Mouse (Mus musculus): ENCODE data around the gene Tuba1a.
A peak's percentile ranks its signal among the peaks of the same experiment; 100 is the strongest.
"Not testable (repeated sequence)": the region's sequence is repeated elsewhere in the genome, so short reads cannot be mapped to it uniquely, and the experiment has no call there.

Gene Tuba1a

GRCm38 (mm10) chr15:98954425-98955253 lies 1.1 kb upstream of the Tuba1a start:
- no peak for DNase-seq

DNA sequence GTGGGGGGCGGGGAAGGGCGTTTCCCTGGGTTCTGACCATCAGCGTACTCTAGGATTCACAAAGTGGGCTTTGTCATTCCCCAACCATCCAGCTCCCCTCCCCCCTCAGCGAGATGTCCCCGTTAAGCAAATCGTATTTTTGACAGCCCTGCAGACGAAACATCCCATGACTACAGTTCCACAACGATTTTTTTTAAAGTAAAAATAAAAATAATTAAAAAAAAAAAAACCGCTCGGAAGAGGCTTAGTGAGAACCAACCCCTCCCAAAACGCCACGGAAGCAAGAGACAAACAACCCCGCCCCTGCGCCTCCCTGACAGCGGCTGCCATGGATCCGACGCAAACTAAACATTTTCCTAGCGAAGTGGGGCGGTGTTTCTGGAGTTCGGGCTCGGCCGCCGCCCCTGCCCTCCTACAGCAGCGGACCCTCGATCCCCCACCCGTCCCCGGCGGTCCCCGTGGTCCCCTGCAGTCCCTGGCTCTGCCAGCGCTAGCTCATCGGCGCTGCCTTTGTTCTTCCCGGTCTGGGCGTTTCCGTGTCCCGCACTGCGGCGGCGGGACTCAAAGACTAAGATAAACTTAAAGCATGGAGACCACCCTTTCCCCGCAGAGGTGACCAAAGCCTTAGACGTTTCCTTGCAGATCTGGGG lies 627 bp downstream of the Tuba1a start:
- peak; percentile 86 for DNase-seq

DNA sequence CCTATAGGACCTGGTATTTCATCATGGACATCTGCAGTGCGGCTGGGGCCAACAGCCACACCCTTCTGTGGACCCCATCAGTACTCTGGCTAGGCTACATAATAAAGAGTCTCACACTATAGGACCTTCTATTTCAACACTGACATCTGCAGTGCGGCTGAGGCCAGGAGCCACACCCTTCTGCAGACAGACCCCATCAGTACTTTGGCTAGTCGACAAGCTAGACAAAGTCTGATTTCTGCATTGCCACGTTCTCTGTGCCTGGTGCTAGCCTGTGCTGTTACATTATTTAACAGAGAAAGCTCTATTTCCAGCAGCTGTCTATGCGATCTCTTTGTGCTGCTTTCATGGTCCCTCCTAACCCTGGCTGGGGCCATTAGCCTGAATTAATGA lies 1.4 kb downstream of the Tuba1a start:
- no peak for DNase-seq

GRCm38 (mm10) chr15:98951122-98952062 lies 2.1 kb downstream of the Tuba1a start:
- not testable (repeated sequence) for DNase-seq

DNA sequence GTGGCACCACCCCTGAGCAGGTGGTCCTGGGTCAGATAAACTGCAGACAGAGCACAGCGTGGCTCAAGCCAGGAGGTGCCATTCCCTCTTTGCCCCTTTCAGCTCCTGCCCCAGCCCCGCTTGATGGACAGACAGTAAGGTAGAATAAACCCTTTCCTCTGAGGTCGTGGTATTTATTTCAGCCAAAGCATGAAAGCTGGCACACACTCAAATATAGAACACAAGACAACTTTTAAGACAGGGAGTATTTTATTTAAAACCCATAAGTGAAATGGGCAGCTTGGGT lies 4.0 kb downstream of the Tuba1a start:
- no peak for DNase-seq

DNA sequence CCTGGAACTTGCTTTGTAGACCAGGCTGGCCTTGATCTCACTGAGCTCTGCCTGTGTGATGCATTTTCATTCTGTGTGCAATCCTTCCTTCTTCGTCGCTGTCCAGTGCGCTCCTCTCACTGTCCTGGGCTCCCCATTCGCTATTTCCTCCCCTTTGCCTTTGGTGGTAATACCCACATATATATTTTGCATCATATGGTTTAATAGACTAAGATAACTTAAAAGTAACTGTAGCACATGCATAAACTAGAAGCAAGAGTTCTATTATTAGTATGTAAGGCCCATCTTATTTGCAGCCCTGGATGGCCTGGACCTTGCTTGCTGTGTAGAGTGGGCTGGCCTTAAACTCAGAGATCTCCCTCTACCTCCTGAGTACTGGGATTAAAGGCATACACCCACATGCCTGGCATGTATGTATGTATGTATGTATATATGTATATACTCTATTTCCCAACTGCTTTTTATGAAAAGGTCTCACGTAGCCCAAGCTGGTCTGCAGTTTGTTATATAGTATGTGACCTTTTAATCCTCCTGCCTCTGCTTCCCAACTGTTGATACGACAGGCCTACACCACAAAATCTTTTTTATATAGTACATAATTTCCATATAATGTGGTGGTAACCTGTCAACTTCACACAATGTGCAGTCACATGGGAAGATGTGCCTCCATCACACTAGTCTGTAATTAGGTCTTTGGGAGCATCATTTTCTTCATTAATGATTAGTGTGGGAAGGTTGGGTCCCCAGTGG lies 4.5 kb downstream of the Tuba1a start:
- no peak for DNase-seq

DNA sequence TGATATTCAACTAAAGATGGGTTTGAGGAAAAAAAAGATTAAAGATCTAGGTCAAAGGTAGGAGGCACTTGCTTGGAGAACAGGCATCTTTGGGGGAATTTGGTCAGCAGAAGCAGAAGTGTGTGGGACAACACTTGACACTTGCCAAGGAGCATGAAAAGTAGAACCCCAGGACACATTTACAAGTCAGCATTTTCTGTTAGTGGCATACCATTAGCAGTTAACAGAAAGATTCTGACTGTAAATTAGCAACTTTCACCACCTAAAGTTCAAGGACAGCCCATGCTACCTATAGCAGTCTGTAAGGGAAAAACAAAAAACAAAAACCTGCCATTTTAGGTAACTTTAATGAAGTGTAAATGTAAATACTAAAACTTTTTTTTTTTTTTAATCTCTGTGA lies 5.1 kb downstream of the Tuba1a start:
- DNase-seq, result no peak

GRCm38 (mm10) chr15:98947884-98948283 lies 5.6 kb downstream of the Tuba1a start:
- no peak for DNase-seq

DNA sequence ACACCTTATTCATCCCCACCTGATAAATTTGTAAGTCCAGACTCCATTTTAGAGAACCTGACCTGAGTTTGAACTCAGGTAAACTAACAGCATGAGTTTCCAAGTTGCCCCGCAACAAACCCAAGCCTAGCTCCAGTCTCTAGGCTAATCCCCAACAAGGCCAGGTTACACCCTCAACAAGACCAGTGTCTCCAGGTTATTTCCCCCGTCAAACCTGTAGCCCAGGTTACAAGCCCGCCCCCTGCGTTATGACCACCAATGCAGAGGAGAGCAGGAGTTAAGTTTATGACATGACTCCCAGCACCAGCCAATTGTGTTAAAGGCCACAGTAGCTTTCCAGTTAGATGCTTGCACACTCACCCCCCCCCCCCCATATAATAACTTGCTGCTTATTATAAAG lies 10.4 kb downstream of the Tuba1a start:
- DNase-seq, result no peak

- DNase-seq, result no peak
Measured at GRCm38 (mm10) chr15:98942081-98942480, 11.4 kb downstream of the Tuba1a start.

DNA sequence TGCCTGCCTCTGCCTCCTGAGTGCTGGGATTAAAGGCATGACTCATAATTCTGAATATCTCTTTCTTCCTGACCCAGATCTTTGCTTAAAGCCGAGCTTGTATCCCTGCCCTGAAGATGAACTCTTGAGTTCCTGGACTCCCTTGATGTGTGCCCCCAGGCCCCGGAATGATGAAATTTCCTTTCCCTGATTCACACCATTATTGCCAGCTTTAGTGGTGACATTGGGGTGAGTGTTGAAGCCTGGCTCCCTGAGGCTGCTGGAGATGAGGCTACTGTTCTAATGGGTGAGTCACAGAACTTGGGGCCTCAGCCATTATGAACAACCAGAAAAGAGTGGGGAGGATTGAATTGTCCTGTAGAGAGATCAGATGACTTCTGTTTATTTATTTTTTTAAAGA lies 12.0 kb downstream of the Tuba1a start:
- DNase-seq, result no peak

GRCm38 (mm10) chr15:98940816-98941215 lies 12.7 kb downstream of the Tuba1a start:
- no peak for DNase-seq

DNA sequence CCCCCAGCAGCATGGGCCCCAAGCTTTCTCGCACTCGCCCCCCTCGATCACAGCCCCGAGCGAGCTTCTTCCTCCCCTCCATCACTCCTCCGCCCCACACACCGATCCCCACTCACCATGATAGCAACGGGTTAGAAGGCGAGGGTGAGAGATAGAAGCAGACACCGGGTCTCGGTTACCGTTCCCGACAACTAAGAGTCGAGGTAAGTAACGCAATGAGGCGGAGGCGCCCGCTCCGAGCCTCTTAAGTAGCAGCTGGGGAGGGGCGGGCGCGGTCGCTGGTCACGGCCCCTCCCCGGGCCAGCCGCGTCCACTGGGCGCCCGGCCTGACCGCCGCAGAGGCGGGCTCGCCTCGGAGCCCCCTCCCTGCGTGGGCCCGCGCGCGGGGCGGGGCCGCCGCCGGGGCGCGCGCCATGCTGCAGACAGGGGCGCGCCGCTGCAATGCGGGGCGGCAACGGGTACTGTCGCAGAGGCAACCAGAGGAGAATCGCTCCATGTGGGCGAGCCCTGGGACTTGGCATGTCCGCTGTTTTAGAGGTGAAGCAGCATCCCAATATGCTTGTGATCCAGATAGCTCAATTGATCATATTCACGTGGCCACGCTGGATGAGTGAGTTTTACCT lies 19.2 kb downstream of the Tuba1a start, which contains the start of gene Tuba1b:
TSS of gene Tuba1b (minus strand) at position 349 of the 623 bp plus-strand sequence.
- peak; percentile 94 for DNase-seq

DNA sequence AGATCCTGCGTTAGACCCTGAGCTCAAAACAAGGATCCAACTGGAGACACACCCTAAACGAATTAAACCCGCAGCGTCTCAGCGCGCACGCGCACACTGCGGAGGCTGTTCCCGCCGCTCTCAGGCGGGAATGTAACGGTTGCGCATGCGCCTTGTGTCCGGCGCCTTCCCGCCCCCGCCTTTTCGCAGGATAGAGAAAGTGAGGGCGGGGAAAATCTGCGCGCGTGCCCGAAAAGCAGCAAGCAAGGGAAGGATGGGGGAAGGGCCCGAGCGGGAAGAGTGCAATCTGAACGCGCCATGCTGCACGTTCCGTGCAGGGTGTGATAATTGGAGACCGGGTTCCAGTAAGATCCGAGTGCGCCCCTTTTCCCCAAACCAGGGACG lies 19.7 kb downstream of the Tuba1a start:
- DNase-seq, result peak; percentile 98

- not testable (repeated sequence) for DNase-seq
Measured at GRCm38 (mm10) chr15:98933004-98933671, 20.4 kb downstream of the Tuba1a start.

DNA sequence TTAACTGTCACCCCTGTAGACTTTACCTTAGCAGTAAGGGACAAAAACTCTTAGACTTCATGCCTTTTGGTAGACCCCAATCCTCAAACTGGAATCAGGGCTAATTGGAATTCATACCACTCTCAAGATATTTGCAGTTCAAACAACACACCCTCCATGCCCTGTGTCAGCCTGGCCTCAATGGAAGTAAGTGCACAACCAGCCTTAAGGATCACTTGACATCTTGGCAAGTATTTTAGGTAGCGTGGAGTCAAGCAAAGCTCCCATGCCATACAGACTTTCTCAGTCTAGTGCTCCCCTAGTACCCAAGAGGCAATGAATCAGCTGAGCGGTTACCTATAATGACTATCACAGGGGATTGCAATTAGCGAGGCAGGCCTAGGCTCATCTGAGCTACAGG lies 22.5 kb downstream of the Tuba1a start:
- DNase-seq, result no peak

- DNase-seq, result no peak
Measured at GRCm38 (mm10) chr15:98930017-98930734, 23.3 kb downstream of the Tuba1a start.

DNA sequence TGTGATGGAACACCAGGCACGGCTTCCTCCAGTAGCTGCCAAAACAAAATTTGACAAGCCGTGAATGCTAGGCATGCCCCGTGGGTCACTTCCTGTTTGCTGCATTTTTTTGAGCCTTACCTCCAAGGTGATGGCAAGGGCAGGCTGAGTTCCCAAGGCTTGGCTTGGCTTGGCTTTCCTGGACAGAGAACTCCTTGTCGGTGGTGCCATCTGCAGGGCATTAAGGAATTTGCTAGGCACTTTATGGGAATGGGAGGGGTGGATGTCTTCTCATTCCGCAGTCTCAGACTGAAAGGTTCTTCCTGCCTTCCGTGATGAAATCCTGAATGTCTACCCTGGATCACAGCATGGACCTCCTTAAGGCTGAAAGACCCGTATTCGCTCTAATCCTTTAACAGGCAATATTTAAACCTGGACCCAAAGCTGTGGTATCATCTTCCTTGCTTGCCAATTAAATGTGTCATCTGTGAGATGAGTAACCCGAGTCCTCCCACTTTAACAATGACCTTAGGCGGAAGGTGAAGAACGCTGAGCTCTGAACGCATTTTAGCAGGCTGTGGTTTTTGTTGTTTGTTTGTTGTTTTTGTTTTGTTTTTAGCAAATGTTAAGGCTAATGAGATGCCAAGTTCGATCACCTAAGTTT lies 24.8 kb downstream of the Tuba1a start:
- DNase-seq, result peak; percentile 87

DNA sequence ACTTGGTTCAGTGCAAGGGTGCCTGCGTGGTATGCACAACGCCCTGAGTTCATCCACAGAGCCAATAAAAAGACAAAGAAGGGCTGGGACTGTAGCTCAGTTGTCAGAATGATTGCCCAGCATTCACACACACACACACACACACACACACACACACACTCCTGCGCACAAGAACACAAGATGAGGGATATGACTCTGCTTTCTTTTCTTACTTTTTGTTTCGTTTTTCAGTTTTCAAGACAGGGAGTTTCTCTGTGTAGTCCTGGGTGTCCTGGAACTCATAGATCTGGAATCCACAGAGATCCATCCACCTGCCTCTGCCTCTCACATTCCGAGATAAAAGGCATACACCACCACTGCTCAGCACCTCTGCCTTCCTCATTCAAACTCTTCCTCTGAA lies 25.9 kb downstream of the Tuba1a start:
- no peak for DNase-seq

- no peak for DNase-seq
Measured at GRCm38 (mm10) chr15:98924682-98925081, 28.8 kb downstream of the Tuba1a start.
